Mouse (Mus musculus) hindbrain, embryonic 14.5 days (tissue): ENCODE results near the gene Ssh3. TPM values are rescaled to one million over a fixed set of nuclear protein-coding genes. Genes with fewer than 3 reads are reported as not detected.
A peak's percentile ranks its signal among the peaks of the same experiment; 100 is the strongest.
"Not testable (repeated sequence)": the region's sequence is repeated elsewhere in the genome, so short reads cannot be mapped to it uniquely, and the experiment has no call there.

Experiments used
- ATAC-seq: fragments of 200-750 bp; cut with Nextera tagmentation; 2 replicates; pipeline ENCODE4 v1.8.0; 2017; ENCODE audit warnings: moderate number of reproducible peaks, mild to moderate bottlenecking, moderate TSS enrichment, moderate library complexity; ENCODE audit not compliant: low FRiP score
- DNase-seq: peaks from one replicate; pipeline ENCODE4 v3.0.0-alpha.2; 2015; ENCODE audit warnings: low spot score
- H3K27ac ChIP-seq: fragments of 300-500 bp; sonication (generic); 2 replicates; pipeline ENCODE4 v1.5.1; 2014; ENCODE audit warnings: mild to moderate bottlenecking, moderate library complexity
- H3K27me3 ChIP-seq: fragments of 300-500 bp; sonication (generic); 2 replicates; pipeline ENCODE4 v1.6.1; 2014; ENCODE audit warnings: mild to moderate bottlenecking, low read length, mixed read lengths; ENCODE audit not compliant: control insufficient read depth, insufficient read depth
- H3K36me3 ChIP-seq: fragments of 300-500 bp; sonication (generic); replicated peaks from 2 replicates; pipeline ENCODE4 v1.6.1; 2014; ENCODE audit not compliant: control insufficient read depth, insufficient read depth
- H3K4me1 ChIP-seq: fragments of 300-500 bp; sonication (generic); replicated peaks from 2 replicates; pipeline ENCODE4 v1.6.1; 2014; ENCODE audit warnings: antibody characterized with exemption, low read length, mixed read lengths; ENCODE audit not compliant: control insufficient read depth, insufficient read depth
- H3K4me2 ChIP-seq: fragments of 300-500 bp; sonication (generic); replicated peaks from 2 replicates; pipeline ENCODE4 v1.6.1; 2014; ENCODE audit warnings: mild to moderate bottlenecking, moderate library complexity
- H3K4me3 ChIP-seq: fragments of 300-500 bp; sonication (generic); replicated peaks from 2 replicates; pipeline ENCODE4 v1.5.1; 2014; ENCODE audit warnings: mild to moderate bottlenecking, low read length
- H3K9ac ChIP-seq: fragments of 300-500 bp; sonication (generic); 2 replicates; pipeline ENCODE4 v1.6.1; 2014
- H3K9me3 ChIP-seq: fragments of 300-500 bp; sonication (generic); 2 replicates; pipeline ENCODE4 v1.6.1; 2016; ENCODE audit warnings: low read length; ENCODE audit not compliant: control insufficient read depth
- WGBS: fragments of 180-500 bp; shearing (Covaris S2); extraction: QIAGEN DNeasy Blood & Tissue Kit; methylation state at CpG from one replicate; pipeline ENCODE4 v1.1.7; 2014; 5-methylcytosine and 5-hydroxymethylcytosine counted together
- polyA plus RNA-seq: library from polyadenylated mRNA; unstranded; fragments of >200 nt; fragmentation: Nextera tagmentation; extraction: Ambion mirVana; gene quantifications from 2 replicates; pipeline ENCODE4 v1.2.1, GENCODE M21; 2014

Gene Ssh3
- polyA plus RNA-seq, 1 experiment from 2014 or later: 12.9 TPM

DNA sequence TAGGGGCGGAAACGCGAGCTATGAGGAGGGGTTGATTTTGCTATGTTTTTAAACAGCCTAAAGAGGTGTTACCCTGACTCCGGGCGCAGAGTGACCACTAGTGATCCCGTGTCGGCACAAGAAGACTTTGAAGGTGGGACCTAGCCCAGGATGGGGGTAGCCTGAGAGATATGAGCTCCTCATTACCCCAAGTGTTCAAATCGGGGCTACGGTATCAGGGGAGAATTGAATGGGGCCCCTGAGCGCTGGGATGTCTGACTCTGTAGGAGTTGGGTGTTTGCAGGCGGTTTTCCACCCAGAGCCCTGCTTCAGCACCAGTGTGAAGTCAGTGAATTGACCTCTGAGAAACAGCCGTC is 11.1 kb downstream of the Ssh3 start:
- 16% methylated on average over 12 of the region's 12 CpGs for WGBS

DNA sequence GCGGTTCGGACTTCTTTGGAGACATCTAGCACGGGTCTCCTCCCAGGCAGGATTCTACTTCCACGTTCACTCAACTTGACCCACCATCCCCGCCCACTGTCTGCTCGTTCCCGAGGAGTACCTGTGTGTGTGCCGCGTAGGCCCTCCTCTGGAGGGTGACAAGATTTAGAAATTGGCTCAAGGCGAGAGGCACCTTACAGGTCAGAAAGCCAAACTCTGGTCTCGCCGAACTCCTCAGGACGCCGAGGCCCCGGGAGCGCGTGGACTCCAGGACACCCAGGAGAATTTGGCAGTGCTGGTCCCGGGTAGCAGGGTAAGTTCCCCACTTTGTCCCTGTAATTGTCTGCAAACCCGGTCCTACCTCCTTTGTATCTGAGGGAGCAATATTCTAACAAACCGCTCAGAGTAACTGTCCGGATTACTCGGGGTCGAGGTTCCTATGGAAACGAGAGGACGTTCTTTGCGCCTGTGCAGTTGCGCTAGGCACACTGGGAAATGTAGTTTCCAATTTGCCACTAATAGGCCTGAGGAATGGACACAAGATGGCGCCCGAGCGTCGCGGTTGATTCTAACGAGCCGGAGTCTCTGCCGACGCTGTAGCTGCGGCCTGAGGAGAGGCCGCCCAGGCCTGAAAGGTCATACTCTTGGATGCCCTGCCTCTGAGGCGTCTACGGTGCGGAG is 11.6 kb downstream of the Ssh3 start:
- DNase-seq: peak; percentile 99
- Histone ChIP-seq H3K27ac (no peak overlapping the region), H3K9me3 (no peaks in the 10 kb centered on the region), H3K4me2 (peak overlapping the region; percentile 85), H3K9ac (peak overlapping the region; percentile 60), H3K36me3 (no peaks in the 10 kb centered on the region), H3K4me1 (0 out of 2 replicates have a peak, but pooled peaks cover 4% of the 10 kb centered on the region), H3K4me3 (peak overlapping the region; percentile 59), H3K27me3 (no peaks in the 10 kb centered on the region)
- WGBS: under 1% methylated on average over 41 of the region's 41 CpGs
- peak; percentile 91 for ATAC-seq

More for the DNA sequence above, 11.1 kb downstream of the Ssh3 start:
- no peak overlapping the region for H3K27ac ChIP-seq
- H3K9ac ChIP-seq: peak overlapping the region; percentile 60
- no peak; the same call in 1 of the 2 replicates for ATAC-seq
- peak overlapping the region; percentile 85 for H3K4me2 ChIP-seq
- H3K36me3 ChIP-seq: no peaks in the 10 kb centered on the region
- no peaks in the 10 kb centered on the region for H3K9me3 ChIP-seq
- H3K27me3 ChIP-seq: no peaks in the 10 kb centered on the region
- peak overlapping the region; percentile 59 for H3K4me3 ChIP-seq
- no peak for DNase-seq
- 0 out of 2 replicates have a peak, but pooled peaks cover 4% of the 10 kb centered on the region for H3K4me1 ChIP-seq

DNA sequence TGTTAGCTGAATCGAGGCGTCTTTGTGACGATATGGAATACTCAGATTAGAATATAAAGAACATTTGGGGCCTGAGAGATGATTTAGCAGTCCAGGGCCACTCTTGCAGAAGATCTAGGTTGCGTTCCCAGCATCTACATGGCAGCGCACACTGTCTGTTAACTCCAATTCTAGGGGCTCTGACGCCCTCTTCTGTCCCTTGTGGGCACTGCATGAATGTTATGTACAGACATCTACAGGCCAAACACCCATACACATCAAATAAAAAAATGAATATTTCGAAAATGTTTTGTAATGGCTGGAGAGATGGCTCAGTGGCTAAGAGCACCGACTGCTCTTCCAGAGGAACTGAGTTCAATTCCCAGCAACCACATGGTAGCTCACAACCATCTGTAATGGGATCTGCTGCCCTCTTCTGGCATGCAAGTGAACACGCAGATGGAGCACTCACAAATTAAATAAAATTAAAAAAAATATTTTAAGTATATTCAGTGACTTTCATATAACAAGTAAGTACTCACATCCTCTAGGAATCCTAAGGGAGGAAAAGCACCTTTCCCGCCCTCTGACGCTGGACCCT is 13.3 kb downstream of the Ssh3 start:
- H3K4me1 ChIP-seq: 0 out of 2 replicates have a peak, but pooled peaks cover 4% of the 10 kb centered on the region
- ATAC-seq (no peak), DNase-seq (no peak)
- H3K27ac ChIP-seq: no peak overlapping the region
- H3K9me3 ChIP-seq: no peaks in the 10 kb centered on the region
- no peaks in the 10 kb centered on the region for H3K27me3 ChIP-seq
- H3K4me3 ChIP-seq: no peak overlapping the region
- no peaks in the 10 kb centered on the region for H3K36me3 ChIP-seq
- no peak overlapping the region for H3K4me2 ChIP-seq
- 71% methylated on average over 11 of the region's 11 CpGs for WGBS
- H3K9ac ChIP-seq: no peak overlapping the region

DNA sequence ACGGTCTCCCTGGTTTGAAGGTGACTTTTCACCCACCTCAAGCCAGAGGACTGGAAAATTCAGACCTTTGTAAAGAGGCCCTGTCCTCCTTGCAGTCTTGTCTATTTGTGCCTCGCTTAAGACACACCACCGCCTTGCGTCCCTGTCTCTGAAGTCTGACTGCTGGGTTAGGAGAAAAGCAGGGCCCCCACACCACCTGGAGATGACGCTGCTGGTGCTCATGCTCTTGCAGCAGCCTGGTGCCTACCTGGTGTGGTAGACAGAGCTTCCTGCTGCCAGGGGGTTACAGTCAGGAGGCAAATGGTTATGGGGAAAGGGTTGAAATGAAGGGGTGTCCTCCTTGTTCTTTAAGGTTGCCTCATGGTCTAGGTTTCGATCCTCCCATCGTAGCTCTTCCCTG is 14.8 kb downstream of the Ssh3 start:
- DNase-seq: no peak
- Histone ChIP-seq H3K36me3 (no peaks in the 10 kb centered on the region), H3K27ac (no peak overlapping the region), H3K4me3 (no peak overlapping the region), H3K27me3 (no peaks in the 10 kb centered on the region), H3K9ac (no peak overlapping the region), H3K9me3 (no peaks in the 10 kb centered on the region), H3K4me1 (0 out of 2 replicates have a peak, but pooled peaks cover 4% of the 10 kb centered on the region), H3K4me2 (no peak overlapping the region)
- WGBS: 93% methylated on average over 7 of the region's 7 CpGs
- ATAC-seq: no peak

DNA sequence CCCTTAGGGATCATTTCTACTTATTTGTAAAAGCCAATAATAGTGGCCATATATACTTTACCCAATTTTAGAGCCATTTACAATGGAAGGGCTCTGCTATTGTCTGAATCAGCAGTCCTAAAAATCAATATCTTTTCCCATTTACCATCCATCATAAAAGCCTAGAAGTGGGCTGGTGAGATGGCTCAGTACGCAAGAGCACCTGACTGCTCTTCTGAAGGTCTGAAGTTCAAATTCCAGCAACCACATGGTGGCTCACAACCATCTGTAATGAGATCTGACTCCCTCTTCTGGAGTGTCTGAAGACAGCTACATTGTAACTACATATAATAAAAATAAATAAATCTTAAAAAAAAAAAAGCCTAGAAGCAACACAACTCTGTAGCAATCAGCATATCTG is 20.3 kb downstream of the Ssh3 start:
- H3K27me3 ChIP-seq, H3K36me3 ChIP-seq, DNase-seq, ATAC-seq, H3K4me2 ChIP-seq, H3K9ac ChIP-seq, H3K4me3 ChIP-seq, H3K27ac ChIP-seq, H3K9me3 ChIP-seq, H3K4me1 ChIP-seq: not testable (repeated sequence)
- 79% methylated on average over 1 of the region's 1 CpGs for WGBS

DNA sequence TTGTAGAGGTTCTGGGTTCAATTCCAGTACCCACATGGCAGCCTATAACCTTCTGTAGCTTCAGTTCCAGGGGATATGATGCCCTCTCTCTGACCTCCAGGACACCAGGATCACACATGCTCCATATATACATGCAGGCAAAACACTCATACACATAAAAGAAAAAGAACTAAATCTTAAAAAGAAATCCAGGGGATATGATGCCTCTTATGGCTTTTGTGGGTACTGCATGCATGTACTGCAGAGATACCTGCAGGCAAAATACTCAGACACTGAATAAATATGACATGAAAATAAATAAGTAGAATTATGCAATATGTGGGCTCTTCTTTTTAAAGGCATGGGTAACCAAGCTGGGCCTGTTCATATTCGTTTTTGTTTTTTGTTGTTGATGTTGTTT is 22.0 kb downstream of the Ssh3 start:
- WGBS: 55% methylated on average over 1 of the region's 1 CpGs
- no peak overlapping the region for H3K4me2 ChIP-seq
- no peaks in the 10 kb centered on the region for H3K4me1 ChIP-seq
- H3K27me3 ChIP-seq: no peaks in the 10 kb centered on the region
- no peaks in the 10 kb centered on the region for H3K36me3 ChIP-seq
- no peak overlapping the region for H3K4me3 ChIP-seq
- no peaks in the 10 kb centered on the region for H3K9me3 ChIP-seq
- no peak overlapping the region for H3K9ac ChIP-seq
- ATAC-seq: no peak
- H3K27ac ChIP-seq: no peak overlapping the region
- no peak for DNase-seq

DNA sequence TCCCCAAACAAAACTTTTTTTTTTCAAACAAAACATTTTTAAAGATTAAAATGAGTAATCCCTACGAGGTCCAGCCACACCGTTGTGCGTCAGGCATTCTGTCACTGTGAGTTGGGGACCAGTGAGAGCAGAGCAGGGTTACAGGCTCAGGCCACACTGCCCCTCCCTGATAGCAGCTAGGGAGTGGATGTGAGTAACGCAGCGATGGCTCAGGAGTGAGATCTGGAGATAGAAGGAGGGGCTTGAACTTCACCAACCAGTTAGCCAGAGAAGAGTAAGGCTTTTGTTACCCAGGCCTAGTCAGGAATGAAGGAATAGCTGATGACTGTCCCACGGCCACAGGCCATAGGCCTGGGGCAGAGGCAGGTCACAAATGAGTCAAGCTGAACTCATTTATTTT is 24.2 kb downstream of the Ssh3 start:
- DNase-seq: no peak
- ATAC-seq: no peak
- Histone ChIP-seq H3K4me1 (no peaks in the 10 kb centered on the region), H3K9me3 (no peaks in the 10 kb centered on the region), H3K9ac (no peak overlapping the region), H3K4me2 (no peak overlapping the region), H3K36me3 (no peaks in the 10 kb centered on the region), H3K4me3 (no peak overlapping the region), H3K27me3 (no peaks in the 10 kb centered on the region), H3K27ac (no peak overlapping the region)
- WGBS: 86% methylated on average over 6 of the region's 6 CpGs

DNA sequence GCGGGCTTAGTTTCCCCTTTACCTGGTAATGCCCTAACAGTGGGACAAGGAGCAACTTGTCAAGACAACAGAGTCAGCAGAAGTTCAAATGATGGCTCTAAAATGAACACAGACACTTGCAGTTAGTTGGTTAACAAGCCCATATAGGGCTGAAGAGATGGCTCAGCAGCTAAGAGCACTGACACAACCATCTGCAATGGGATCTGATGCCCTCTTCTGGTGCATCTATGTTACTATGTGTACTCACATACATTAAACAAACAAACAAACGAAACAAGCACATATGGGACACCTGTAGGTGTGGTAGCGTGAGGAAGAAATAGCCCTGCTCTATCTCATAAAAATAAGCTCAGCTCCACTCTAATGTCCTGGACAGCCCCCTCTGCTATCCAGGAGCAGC is 26.6 kb downstream of the Ssh3 start:
- no peak overlapping the region for H3K4me3 ChIP-seq
- 73% methylated on average over 3 of the region's 3 CpGs for WGBS
- no peak for ATAC-seq

DNA sequence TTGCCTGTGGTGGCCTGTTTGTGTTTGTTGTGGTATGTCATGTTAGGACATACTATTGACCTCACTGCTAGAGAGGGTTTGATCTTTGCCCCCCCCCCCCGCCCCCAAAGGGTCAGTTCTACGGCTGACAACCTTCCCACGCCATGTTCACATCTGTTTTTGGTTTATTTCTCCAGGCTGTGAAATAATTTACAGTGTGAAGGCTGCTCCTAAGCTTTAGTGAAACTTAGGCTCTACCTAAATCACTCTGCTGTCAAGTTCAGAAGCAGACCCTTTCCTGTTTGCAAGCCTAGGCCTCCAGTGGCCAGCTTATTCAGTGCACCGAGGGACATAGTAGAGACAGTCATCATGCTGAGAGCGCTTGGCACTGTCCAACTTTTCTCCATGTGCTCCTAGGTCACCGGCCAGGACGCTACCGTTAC is 28.7 kb downstream of the Ssh3 start:
- H3K4me3 ChIP-seq: no peak overlapping the region
- no peaks in the 10 kb centered on the region for H3K27me3 ChIP-seq
- H3K4me1 ChIP-seq: no peaks in the 10 kb centered on the region
- DNase-seq (no peak), ATAC-seq (no peak)
- no peaks in the 10 kb centered on the region for H3K36me3 ChIP-seq
- H3K9ac ChIP-seq: no peak overlapping the region
- WGBS: 81% methylated on average over 8 of the region's 8 CpGs
- H3K9me3 ChIP-seq: no peaks in the 10 kb centered on the region
- H3K27ac ChIP-seq: no peak overlapping the region
- no peak overlapping the region for H3K4me2 ChIP-seq

More for the DNA sequence above, 26.6 kb downstream of the Ssh3 start:
- Histone ChIP-seq H3K27ac (no peak overlapping the region), H3K36me3 (no peaks in the 10 kb centered on the region), H3K9ac (no peak overlapping the region), H3K4me2 (no peak overlapping the region), H3K27me3 (no peaks in the 10 kb centered on the region), H3K4me1 (no peaks in the 10 kb centered on the region), H3K9me3 (no peaks in the 10 kb centered on the region)
- DNase-seq: no peak
